8 mouse cellular contexts compared by ENCODE assay signal in genomic region chrX:140600410-140601109, GRCm38 (mm10). TPM values are rescaled to one million over a fixed set of nuclear protein-coding genes. Genes with fewer than 3 reads are reported as not detected.
A peak's percentile ranks its signal among the peaks of the same experiment; 100 is the strongest.
DNase-seq lines count a peak whose midpoint lies in the region; ATAC-seq and TF ChIP-seq lines count a peak whose summit lies in the region.

Gene Tsc22d3, minus strand, starts transcription at chrX:140600659.

- peak within 1 kb of the TSS; percentile 86 for H3K27ac ChIP-seq in gastrocnemius, adult 2 months
- H3K27ac ChIP-seq in hindbrain, embryonic 15.5 days (replicated peaks) = no peak within 1 kb of the TSS

- 18% methylated on average over 28 of the region's 28 CpGs for WGBS in hindbrain, embryonic 15.5 days

- H3K9ac ChIP-seq in hindbrain, embryonic 15.5 days = peak within 1 kb of the TSS; percentile 36; the same call in 1 of the 2 replicates

- peak within 1 kb of the TSS; percentile 80 for H3K4me3 ChIP-seq in gastrocnemius, adult 2 months
- H3K4me3 ChIP-seq in hindbrain, embryonic 15.5 days = peak within 1 kb of the TSS; percentile 51

- H3K4me1 ChIP-seq in hindbrain, embryonic 15.5 days (replicated peaks) = peaks cover 12% of the 10 kb centered on the region

- peak; percentile 51; the same call in 1 of the 2 replicates for ATAC-seq in hindbrain, embryonic 15.5 days (ENCODE audit: low FRiP score, low read depth)

- no peaks in the 10 kb centered on the region for H3K9me3 ChIP-seq in hindbrain, embryonic 15.5 days

- peak; percentile 60 for DNase-seq in T-cell, adult 2 months (ENCODE audit: low spot score)
- DNase-seq in cerebellum, postnatal 25 days = peak; percentile 60 to 75
- DNase-seq in gastrocnemius, adult 2 months = peak; percentile 54
- DNase-seq in layer of hippocampus, postnatal 25 days (ENCODE audit: extremely low spot score in 1 of 2, low spot score in 1 of 2) = peak in 1 of 2 experiments; percentile 40
- peak; percentile 72 for DNase-seq in lung, postnatal 14 days
- peak; percentile 68 for DNase-seq in retina, postnatal 1 day
- DNase-seq in urinary bladder, adult 2 months (ENCODE audit: low spot score) = no peak

- H3K36me3 ChIP-seq in hindbrain, embryonic 15.5 days = no peaks in the 10 kb centered on the region

- H3K4me2 ChIP-seq in hindbrain, embryonic 15.5 days = peak within 1 kb of the TSS; percentile 75

- intact Hi-C loops in gastrocnemius, adult 2 months (cut with DNase I) = loop anchor here (1.0 to 2.0 kb wide), 2 partner anchors 108 to 120 kb away; no protein-coding TSS in a partner anchor

- peaks cover 47% of the 10 kb centered on the region for H3K27me3 ChIP-seq in hindbrain, embryonic 15.5 days

- peak; percentile 73 for TF ChIP-seq CTCF in gastrocnemius, adult 2 months (IDR thresholded peaks at IDR 0.05)

RNA-seq across cellular contexts. Expression of gene Tsc22d3, which starts in this region (rescaled TPM):
- total RNA-seq in gastrocnemius, adult 2 months (2021) = 100 to 1,000 TPM; 243 to 420 TPM
- polyA plus RNA-seq in hindbrain, embryonic 15.5 days (2015; fragmentation: Nextera tagmentation; extraction: Ambion mirVana) = 112 and 124 TPM in 2 replicates
- total RNA-seq in layer of hippocampus, postnatal 25 days (2021) = 100 to 1,000 TPM in 1 of 2 experiments, 10 to 100 TPM in 1; 63.2 to 137 TPM
- 99.7 and 126 TPM in 2 replicates for polyA plus RNA-seq in urinary bladder, adult 2 months (2012; rRNA removed)
